Mouse (Mus musculus): ENCODE measurements around the gene Daxx. TPM values are rescaled to one million over a fixed set of nuclear protein-coding genes. Genes with fewer than 3 reads are reported as not detected.

Daxx gene
- polyA plus RNA-seq, 1 experiment from 2014 or later: 61.5 TPM

DNA sequence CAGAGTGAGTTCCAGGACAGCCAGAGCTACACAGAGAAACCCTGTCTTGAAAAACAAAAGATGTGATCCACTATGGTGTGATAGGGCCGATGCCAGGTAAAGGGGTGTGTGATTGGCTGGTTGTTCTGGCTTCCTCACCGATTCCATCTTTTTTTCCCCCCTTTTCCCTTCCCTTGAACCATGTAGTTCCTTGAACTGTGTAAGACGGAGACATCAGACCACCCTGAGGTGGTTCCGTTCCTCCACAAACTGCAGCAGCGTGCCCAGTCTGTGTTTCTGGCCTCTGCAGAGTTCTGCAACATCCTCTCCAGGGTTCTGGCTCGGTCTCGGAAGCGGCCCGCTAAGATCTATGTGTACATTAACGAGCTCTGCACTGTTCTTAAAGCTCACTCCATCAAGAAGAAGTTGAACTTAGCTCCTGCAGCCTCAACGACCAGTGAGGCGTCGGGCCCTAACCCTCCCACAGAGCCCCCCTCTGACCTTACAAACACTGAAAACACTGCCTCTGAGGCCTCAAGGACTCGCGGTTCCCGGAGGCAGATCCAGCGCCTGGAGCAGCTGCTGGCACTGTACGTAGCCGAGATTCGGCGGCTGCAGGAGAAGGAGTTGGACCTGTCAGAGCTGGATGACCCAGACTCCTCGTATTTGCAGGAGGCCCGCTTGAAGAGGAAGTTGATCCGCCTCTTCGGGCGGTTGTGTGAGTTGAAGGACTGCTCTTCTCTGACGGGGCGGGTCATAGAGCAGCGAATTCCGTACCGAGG lies 2.0 kb downstream of the Daxx start:
- Histone ChIP-seq H3K27me3 (replicated peaks; ENCODE audit: control insufficient read depth, insufficient read depth, low read length) (no peaks in the 10 kb centered on the region), H3K4me1 (replicated peaks; ENCODE audit: control insufficient read depth, insufficient read depth, low read length) (peaks cover 28% of the 10 kb centered on the region), H3K4me3 (replicated peaks; ENCODE audit: low read length) (no peak overlapping the region), H3K9me3 (ENCODE audit: control insufficient read depth, low read length) (no peaks in the 10 kb centered on the region), H3K9ac (replicated peaks; ENCODE audit: low read depth, low read length) (no peak overlapping the region), H3K36me3 (ENCODE audit: control insufficient read depth, insufficient read depth) (peaks cover 25% of the 10 kb centered on the region), H3K27ac (ENCODE audit: low read length) (no peak overlapping the region), H3K4me2 (ENCODE audit: low read length) (no peak overlapping the region)
- no peak for ATAC-seq
- WGBS: 94% methylated on average over 31 of the region's 31 CpGs

GRCm38 (mm10) chr17:33911813-33912414 lies 2.7 kb downstream of the Daxx start:
- 90% methylated on average over 28 of the region's 28 CpGs for WGBS
- Histone ChIP-seq H3K27me3 (replicated peaks; ENCODE audit: control insufficient read depth, insufficient read depth, low read length) (no peaks in the 10 kb centered on the region), H3K4me3 (replicated peaks; ENCODE audit: low read length) (no peak overlapping the region), H3K9ac (replicated peaks; ENCODE audit: low read depth, low read length) (no peak overlapping the region), H3K27ac (ENCODE audit: low read length) (no peak overlapping the region), H3K4me1 (replicated peaks; ENCODE audit: control insufficient read depth, insufficient read depth, low read length) (peaks cover 33% of the 10 kb centered on the region), H3K9me3 (ENCODE audit: control insufficient read depth, low read length) (no peaks in the 10 kb centered on the region), H3K4me2 (ENCODE audit: low read length) (no peak overlapping the region), H3K36me3 (ENCODE audit: control insufficient read depth, insufficient read depth) (peaks cover 25% of the 10 kb centered on the region)
- ATAC-seq: no peak

DNA sequence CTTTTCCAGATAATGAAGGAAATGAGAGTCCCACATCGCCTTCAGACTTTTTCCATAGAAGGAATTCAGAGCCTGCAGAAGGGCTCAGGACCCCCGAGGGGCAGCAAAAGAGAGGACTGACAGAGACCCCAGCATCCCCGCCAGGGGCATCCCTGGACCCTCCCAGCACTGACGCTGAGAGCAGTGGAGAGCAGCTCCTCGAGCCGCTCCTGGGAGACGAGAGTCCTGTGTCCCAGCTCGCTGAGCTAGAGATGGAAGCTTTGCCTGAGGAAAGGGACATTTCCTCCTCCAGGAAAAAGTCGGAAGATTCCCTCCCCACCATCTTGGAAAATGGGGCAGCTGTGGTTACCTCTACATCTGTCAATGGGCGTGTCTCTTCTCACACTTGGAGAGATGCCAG lies 4.0 kb downstream of the Daxx start:
- Histone ChIP-seq H3K4me2 (ENCODE audit: low read length) (no peak overlapping the region), H3K27me3 (replicated peaks; ENCODE audit: control insufficient read depth, insufficient read depth, low read length) (no peaks in the 10 kb centered on the region), H3K27ac (ENCODE audit: low read length) (no peak overlapping the region), H3K9me3 (ENCODE audit: control insufficient read depth, low read length) (no peaks in the 10 kb centered on the region), H3K9ac (replicated peaks; ENCODE audit: low read depth, low read length) (no peak overlapping the region), H3K36me3 (ENCODE audit: control insufficient read depth, insufficient read depth) (peaks cover 25% of the 10 kb centered on the region), H3K4me1 (replicated peaks; ENCODE audit: control insufficient read depth, insufficient read depth, low read length) (peaks cover 30% of the 10 kb centered on the region), H3K4me3 (replicated peaks; ENCODE audit: low read length) (no peak overlapping the region)
- no peak for ATAC-seq
- WGBS: 90% methylated on average over 10 of the region's 10 CpGs

DNA sequence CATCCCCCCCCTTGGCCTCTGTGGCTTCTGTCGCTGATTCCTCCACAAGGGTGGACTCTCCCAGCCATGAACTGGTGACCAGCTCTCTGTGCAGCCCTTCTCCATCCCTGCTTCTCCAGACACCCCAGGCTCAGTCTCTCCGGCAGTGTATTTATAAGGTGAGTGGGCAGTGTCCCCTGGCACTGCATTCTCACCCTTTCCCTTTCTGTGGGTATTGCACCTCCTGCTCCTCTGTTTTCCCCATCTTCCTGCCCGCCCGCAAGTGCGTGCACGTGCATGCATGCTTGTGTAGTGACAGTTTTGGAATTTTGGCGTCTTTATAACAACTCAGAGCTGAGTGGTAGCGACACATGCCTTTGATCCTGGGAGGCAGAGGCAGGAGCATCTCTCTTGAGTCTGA lies 4.7 kb downstream of the Daxx start:
- H3K9me3 ChIP-seq (ENCODE audit: control insufficient read depth, low read length): no peaks in the 10 kb centered on the region
- H3K4me2 ChIP-seq (ENCODE audit: low read length): no peak overlapping the region
- H3K9ac ChIP-seq (replicated peaks; ENCODE audit: low read depth, low read length): no peak overlapping the region
- peaks cover 25% of the 10 kb centered on the region for H3K36me3 ChIP-seq (ENCODE audit: control insufficient read depth, insufficient read depth)
- no peak for ATAC-seq
- no peak overlapping the region for H3K27ac ChIP-seq (ENCODE audit: low read length)
- WGBS: 96% methylated on average over 8 of the region's 8 CpGs
- no peak overlapping the region for H3K4me3 ChIP-seq (replicated peaks; ENCODE audit: low read length)
- H3K27me3 ChIP-seq (replicated peaks; ENCODE audit: control insufficient read depth, insufficient read depth, low read length): no peaks in the 10 kb centered on the region
- H3K4me1 ChIP-seq (replicated peaks; ENCODE audit: control insufficient read depth, insufficient read depth, low read length): peaks cover 34% of the 10 kb centered on the region

DNA sequence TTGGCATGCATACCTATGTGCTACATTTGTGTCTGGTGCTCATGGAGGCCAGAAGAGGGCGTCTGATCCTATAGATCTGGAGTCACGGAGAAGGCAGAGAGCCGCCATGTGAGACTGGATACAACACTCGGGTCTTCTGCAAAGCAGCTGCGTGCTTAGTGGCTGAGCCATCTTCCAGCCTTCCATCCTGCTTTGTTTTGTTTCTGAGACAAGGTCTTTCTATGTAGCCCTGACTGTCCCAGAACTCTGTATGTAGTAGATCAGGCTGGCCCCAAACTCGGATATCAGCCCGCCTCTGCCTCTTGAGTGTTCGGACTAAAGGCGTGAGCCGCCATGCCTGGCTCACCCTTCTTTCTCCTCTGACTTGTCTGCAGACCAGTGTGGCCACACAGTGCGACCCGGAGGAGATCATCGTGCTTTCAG lies 5.8 kb downstream of the Daxx start:
- peak overlapping the region; percentile 66 for H3K4me2 ChIP-seq (ENCODE audit: low read length)
- peaks cover 25% of the 10 kb centered on the region for H3K36me3 ChIP-seq (ENCODE audit: control insufficient read depth, insufficient read depth)
- H3K9me3 ChIP-seq (ENCODE audit: control insufficient read depth, low read length): no peaks in the 10 kb centered on the region
- H3K27ac ChIP-seq (ENCODE audit: low read length): no peak overlapping the region
- peak overlapping the region; percentile 53; the same call in 1 of the 2 replicates for H3K4me3 ChIP-seq (replicated peaks; ENCODE audit: low read length)
- no peak for ATAC-seq
- no peaks in the 10 kb centered on the region for H3K27me3 ChIP-seq (replicated peaks; ENCODE audit: control insufficient read depth, insufficient read depth, low read length)
- H3K4me1 ChIP-seq (replicated peaks; ENCODE audit: control insufficient read depth, insufficient read depth, low read length): peaks cover 43% of the 10 kb centered on the region
- H3K9ac ChIP-seq (replicated peaks; ENCODE audit: low read depth, low read length): no peak overlapping the region
- WGBS: 60% methylated on average over 13 of the region's 13 CpGs

GRCm38 (mm10) chr17:33915671-33916250 lies 6.5 kb downstream of the Daxx start, which contains the start of the genes Tapbp and Zbtb22:
Gene Tapbp (plus strand): TSS chr17:33915899.
Gene Zbtb22 (plus strand): TSS chr17:33915904.
- peak within 1 kb of the TSS; percentile 79 for H3K27ac ChIP-seq (ENCODE audit: low read length)
- peak within 1 kb of the TSS; percentile 53 for H3K4me3 ChIP-seq (replicated peaks; ENCODE audit: low read length)
- no peaks in the 10 kb centered on the region for H3K27me3 ChIP-seq (replicated peaks; ENCODE audit: control insufficient read depth, insufficient read depth, low read length)
- peak within 1 kb of the TSS; percentile 66 for H3K4me2 ChIP-seq (ENCODE audit: low read length)
- peaks cover 43% of the 10 kb centered on the region for H3K4me1 ChIP-seq (replicated peaks; ENCODE audit: control insufficient read depth, insufficient read depth, low read length)
- H3K9ac ChIP-seq (replicated peaks; ENCODE audit: low read depth, low read length): peak within 1 kb of the TSS; percentile 65
- ATAC-seq: peak; percentile 92
- peaks cover 25% of the 10 kb centered on the region for H3K36me3 ChIP-seq (ENCODE audit: control insufficient read depth, insufficient read depth)
- H3K9me3 ChIP-seq (ENCODE audit: control insufficient read depth, low read length): no peaks in the 10 kb centered on the region
- under 1% methylated on average over 26 of the region's 34 CpGs for WGBS

- Histone ChIP-seq H3K4me3 (replicated peaks; ENCODE audit: low read length) (peak overlapping the region; percentile 53), H3K36me3 (ENCODE audit: control insufficient read depth, insufficient read depth) (peaks cover 23% of the 10 kb centered on the region), H3K9ac (replicated peaks; ENCODE audit: low read depth, low read length) (peak overlapping the region; percentile 65), H3K4me1 (replicated peaks; ENCODE audit: control insufficient read depth, insufficient read depth, low read length) (peaks cover 44% of the 10 kb centered on the region), H3K9me3 (ENCODE audit: control insufficient read depth, low read length) (no peaks in the 10 kb centered on the region), H3K4me2 (ENCODE audit: low read length) (peak overlapping the region; percentile 66), H3K27ac (ENCODE audit: low read length) (peak overlapping the region; percentile 79), H3K27me3 (replicated peaks; ENCODE audit: control insufficient read depth, insufficient read depth, low read length) (no peaks in the 10 kb centered on the region)
- peak; percentile 24 for ATAC-seq
- 2% methylated on average over 14 of the region's 20 CpGs for WGBS
Observed at GRCm38 (mm10) chr17:33916294-33916693, 7.1 kb downstream of the Daxx start.

DNA sequence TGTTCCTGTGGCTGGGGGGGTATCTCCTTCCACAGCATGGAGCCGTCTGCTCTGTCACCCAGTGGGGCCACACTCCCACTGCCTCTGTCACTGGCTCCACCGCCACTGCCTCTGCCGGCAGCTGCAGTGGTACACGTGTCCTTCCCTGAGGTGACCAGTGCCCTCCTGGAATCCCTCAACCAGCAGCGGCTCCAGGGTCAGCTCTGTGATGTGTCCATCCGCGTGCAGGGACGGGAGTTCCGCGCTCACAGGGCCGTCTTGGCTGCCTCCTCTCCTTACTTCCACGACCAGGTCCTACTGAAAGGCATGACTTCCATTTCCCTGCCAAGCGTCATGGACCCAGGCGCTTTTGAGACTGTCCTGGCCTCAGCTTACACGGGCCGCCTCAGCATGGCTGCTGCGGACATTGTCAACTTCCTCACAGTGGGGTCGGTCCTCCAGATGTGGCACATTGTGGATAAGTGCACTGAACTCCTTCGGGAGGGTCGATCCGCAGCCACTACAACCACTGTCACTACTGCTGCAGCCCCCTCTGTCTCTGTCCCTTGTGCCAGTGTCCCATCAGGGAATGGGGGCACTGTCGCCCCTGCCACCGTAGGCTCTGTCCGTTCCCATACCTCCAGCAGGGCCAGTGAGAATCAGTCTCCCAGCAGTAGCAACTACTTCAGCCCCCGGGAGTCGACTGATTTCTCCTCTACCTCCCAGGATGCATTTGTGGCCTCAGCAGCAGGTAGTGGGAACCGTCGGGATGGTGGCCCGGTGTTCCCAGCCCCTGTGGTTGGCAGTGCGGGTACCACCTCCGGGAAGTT lies 7.8 kb downstream of the Daxx start:
- peak overlapping the region; percentile 9; the same call in 1 of the 2 replicates for H3K9ac ChIP-seq (replicated peaks; ENCODE audit: low read depth, low read length)
- H3K4me3 ChIP-seq (replicated peaks; ENCODE audit: low read length): peak overlapping the region; percentile 53
- no peaks in the 10 kb centered on the region for H3K9me3 ChIP-seq (ENCODE audit: control insufficient read depth, low read length)
- 74% methylated on average over 31 of the region's 31 CpGs for WGBS
- no peak for ATAC-seq
- no peaks in the 10 kb centered on the region for H3K27me3 ChIP-seq (replicated peaks; ENCODE audit: control insufficient read depth, insufficient read depth, low read length)
- peaks cover 44% of the 10 kb centered on the region for H3K4me1 ChIP-seq (replicated peaks; ENCODE audit: control insufficient read depth, insufficient read depth, low read length)
- peak overlapping the region; percentile 66 for H3K4me2 ChIP-seq (ENCODE audit: low read length)
- H3K27ac ChIP-seq (ENCODE audit: low read length): no peak overlapping the region
- H3K36me3 ChIP-seq (ENCODE audit: control insufficient read depth, insufficient read depth): peaks cover 15% of the 10 kb centered on the region

Measured in forebrain, embryonic 16.5 days (tissue).